Mouse (Mus musculus) layer of hippocampus, adult 8-10 months (tissue): ENCODE results near the gene Kdelr1. TPM values are rescaled to one million over a fixed set of nuclear protein-coding genes. Genes with fewer than 3 reads are reported as not detected.
A peak's percentile ranks its signal among the peaks of the same experiment; 100 is the strongest.

Source experiments
- DNase-seq, 2 experiments: peaks; one replicate each; pipeline ENCODE4 v3.0.0; 2022; ENCODE audit warnings: low spot score in 2 of 2
- total RNA-seq, 4 experiments: library from RNA; stranded (reverse); gene quantifications; 2 replicates each; pipeline ENCODE4 v1.2.4; 2022

Kdelr1 gene
- 10 to 100 TPM; 72.8 to 86.3 (median 79.1) TPM for total RNA-seq

DNA sequence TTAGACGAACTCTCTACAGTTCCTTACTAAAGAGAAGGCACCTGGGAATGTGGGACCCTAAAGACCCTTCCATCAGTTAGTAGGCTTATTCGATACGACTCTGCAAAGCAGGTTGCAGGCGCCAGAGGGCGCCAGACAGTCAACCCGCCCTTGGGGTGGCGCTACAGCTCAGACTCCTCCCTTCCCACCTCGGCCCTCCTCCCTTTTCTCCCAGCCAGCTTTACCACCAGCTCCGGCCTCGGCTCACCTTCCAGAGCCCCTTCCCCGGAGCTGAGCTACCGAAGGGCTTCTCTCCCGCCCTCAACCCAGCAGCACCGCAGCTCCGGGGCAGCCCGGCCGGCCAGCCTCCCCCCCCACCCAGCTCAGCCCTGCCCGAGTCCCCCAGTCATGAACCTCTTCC is at the start of gene Kdelr1:
TSS of gene Kdelr1 (plus strand) at position 149 of the 400 bp plus-strand sequence.
- peak; percentile 80 to 91 for DNase-seq

DNA sequence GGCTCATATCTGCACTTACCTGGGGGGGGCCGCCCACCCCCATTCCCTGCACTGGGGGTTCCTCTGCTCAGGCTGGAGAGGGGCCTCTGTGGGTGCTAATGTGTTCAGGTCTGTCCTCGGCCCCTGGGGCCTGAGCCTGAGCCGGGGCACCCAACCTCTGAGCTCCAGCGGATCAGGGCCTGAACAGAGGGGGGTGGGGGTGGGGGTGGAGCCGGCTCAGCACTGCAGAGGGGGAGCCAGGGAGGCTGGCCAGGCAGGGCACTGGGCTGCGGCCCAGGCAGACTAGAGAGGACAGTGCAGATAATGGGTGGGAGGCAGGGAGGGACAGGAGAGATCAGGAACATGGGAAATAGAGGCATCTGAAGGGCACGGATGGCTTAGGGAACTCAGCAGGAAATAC is 48.0 kb upstream of the Kdelr1 start, which contains the start of gene Kcnj14:
TSS of gene Kcnj14 (minus strand) at position 185 of the 400 bp plus-strand sequence.
- DNase-seq = no peak

DNA sequence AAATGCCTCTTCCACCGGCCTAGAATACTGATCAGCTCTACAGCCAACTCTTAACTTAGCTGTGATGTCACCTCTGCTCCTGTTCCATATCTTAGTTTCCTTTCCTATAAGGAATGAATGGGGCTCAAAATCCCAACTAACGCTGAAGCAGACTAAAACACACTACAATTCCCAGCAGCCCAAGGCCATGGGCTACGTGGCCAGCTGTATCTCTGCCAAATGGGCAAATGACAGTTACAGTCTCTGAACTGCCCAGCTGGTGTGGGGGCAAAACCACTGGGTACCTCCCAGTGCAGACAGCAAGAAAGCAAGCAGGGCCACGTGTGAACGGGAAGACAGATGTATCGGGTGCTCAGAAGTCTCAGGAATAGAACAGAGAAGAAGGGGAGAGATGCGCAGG is 45.9 kb upstream of the Kdelr1 start:
- DNase-seq = no peak

DNA sequence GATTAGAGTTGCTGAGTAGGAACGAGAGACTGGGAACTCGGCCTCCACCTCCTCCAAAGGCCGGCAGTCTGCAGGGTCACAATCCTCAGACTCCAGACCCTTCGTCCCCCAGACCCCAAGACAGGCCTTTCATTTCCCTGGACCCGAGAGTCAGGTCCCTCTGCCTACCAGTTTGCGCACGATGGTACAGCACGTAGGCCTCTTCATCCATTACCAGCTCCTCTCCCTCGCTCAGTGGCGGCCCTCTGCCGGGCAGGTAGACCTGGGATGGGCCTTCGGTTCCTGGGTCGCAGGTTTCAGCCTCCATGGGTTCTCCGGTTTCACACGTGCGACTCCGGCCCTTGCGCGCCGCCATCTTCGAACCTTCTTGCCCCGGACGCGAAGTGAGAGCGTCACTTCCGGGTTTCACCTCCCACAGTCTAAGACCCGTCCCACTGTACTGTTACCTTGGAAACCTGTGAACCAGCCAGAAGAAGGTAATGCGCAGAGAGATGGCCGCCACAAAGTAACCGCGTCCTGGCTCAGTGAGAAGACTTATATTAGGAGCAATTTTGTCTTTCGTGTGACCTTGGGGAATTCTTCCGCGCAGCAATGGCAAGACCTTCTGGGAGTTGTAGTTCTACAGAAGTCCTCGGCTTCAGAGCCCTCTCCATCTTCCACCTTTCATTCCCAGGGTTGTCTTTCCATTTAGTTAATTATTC is 42.0 kb upstream of the Kdelr1 start, which contains the start of gene Grwd1:
TSS of gene Grwd1 (minus strand) at position 518 of the 701 bp plus-strand sequence.
- peak; percentile 85 to 87 for DNase-seq

DNA sequence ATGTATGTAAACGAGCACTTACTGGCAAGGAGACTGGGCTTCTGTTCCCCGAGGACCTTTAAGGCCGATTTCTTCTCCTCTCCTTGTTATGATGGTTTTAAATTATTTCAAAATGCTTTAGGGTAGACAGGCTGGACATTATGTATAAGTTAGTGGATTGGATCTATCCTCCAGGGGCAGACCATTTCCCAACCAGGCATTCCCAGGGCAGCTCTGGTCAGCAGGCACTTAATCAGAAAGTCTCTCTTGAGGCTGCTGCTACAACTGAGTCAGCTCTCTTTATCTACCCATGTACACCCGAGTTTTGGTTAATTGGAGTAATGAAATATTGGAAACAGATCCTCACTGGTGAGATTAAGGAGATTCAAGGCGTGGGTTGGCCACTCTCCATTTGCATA is 41.4 kb upstream of the Kdelr1 start:
- no peak for DNase-seq

DNA sequence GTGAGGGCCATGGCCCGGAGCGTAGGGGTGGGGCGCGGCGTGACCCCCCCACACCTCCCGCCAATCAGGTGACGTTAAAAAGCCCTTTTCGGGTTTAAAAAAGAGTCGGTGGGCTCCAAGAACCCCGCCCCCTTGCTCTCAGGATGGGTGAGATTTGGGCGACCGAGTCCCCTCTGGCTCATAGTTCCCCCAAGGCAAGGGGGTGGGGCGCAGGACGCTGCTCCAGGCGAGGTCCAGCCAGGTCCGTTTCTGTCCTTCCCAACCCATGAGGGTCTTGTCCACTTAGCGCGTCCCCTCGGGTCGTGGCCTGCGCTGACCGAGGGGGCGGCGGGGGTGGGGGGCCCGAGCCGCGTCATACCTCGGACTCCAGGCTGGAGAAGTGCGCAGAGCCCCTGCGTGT is 40.1 kb upstream of the Kdelr1 start:
- DNase-seq = no peak

DNA sequence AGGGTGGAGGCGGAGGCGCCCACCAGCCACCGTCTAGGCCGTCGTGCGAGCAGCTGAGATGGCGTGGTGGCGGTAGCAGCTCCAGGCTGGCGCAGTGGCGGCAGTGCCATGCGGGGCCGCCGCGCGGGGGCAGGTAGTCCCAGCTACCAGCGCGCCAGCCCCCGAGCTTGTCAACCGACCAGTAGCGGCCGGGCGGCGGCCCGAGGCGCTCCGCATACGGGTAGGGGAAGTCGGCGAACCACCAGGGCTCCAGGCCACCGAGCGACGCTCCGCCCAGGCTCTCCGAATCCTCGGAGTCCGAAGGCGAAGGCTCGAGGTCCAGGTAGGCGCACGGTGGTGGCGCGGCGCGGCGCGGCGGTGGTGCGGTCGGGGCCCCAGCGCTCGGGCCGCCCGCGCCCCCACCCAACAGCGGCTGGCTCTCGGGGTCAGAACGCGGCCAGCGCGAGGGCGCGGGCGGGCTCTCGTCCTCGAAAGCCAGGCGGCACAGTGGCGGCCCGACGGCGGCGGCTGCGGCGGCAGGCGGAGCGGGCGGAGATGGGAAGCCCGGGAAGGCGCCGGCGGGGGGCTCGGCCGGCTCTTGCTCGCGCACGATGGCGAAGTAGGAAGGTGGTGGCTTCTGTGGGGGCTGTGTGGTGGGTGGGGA is 39.3 kb upstream of the Kdelr1 start:
- no peak for DNase-seq

DNA sequence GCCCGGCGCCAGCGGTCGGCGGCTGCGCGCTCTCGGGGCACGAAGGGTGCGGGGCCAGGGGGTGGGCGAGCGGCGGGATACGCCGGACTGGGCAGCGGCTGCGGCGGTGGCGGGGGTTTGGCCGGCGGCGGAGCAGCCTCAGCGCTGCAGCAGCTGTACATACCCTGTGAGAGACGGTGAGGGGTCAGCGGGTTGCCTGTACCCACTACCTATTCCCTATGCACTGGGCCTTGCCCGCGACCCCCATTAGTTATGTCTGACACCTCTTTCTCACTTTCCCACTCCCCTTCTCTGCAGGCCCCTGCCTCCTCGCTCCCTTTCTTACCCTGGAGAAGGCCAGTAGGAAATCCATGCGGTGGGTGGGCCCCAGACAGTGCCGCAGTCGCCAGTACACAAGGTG is 38.6 kb upstream of the Kdelr1 start:
- no peak for DNase-seq

DNA sequence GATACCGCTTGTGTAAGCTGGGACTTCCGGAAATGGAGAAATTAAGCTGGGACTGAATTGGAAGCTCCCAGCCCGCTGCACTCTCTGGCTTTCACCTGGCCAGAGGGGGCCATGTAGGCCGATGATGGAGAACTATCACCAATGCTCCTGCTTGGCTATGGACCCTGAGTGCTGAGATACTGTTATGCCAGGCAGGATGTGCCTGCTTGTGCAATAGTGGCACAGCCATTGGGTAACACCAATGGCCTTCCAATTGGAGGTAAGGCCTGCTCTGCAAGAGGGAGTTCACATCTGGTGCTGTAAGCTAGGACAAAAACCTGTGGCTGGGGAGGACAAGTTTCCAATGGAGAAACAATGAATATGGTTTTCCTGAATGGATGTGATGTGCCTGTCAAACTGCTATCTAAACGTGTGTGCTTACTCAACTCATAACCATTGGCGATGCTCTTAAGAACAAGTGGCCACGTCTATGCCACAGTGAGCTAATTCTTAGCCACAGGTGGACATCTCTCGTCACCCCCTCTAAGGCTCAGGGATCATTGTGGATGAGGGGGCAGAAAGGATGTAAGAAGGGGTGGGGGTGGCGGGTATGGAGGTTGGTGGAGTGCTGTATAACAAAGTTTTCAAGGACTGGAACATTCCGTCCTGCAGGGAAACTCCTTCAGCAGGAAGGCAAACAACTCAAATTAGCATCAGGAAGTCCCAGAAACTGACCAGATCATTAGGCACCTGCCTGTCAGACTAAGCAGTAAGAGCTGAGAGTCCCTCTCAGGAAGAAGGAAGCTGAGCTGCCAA is 29.4 kb upstream of the Kdelr1 start:
- no peak for DNase-seq

DNA sequence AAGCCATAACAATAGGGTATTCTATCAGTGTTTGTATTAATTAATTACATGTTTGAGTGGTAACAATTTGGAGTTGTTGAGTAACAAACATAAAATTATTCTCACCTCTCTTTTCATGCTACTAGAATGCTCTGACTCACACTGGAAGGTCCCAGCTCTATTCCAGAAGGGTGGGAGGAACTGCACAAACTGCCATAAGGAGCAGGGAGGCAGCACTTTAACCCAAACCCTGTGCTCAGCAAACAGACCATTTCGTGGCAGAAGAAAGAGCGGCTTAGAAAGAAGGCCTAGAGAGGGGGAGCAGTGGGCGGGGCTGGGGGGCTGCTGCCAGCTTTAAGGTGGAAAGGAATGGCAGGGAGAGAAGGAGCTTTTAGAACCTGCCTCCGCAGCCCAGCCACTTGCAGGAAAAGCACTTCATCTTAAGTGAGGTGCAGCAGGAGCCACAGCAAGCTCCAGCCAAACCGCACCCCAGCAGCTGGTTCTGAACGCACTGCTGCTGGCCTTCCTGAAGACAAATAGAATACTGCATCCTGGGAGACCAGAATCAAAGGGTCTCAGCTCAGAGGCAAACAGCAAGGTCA is 24.0 kb upstream of the Kdelr1 start:
- no peak for DNase-seq

DNA sequence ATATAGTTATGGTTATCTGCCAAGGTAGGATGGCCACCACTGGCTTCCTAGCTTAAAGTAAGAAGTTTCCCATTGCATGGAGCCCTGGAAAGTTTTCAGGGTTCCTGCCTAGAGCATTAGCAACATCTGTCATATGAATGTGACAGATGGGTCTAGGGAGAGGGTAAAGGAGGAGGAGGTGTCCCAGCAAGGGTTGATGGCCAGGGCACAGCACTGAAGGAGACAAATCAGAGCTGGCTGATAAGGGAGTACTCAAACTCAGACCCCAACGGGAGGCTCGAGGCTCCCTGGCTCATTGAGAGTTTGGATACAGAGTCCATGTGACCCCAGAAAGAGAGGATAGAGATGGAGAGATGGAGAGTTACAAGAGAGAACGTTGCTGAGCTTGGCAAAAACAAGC is 21.9 kb upstream of the Kdelr1 start:
- DNase-seq = no peak

DNA sequence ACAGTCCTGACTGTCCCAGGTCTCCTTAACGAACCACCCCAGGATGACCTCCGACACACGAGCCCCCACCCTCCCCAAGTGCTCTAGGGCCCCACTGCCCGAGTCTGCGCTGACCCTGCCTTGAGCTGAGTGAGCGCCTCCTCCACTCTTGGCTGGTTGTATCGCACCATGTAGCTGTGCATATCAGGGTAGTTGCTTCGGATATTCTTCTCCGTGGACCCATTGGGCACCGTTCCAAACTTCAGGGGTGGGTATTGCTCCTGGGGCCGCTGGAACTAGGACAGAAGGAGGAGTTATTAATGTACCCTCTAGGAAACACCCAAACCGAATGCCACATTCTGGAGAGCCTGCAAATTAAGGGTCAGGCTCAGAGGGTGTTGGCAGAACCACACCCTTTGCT is 19.5 kb upstream of the Kdelr1 start:
- no peak for DNase-seq

DNA sequence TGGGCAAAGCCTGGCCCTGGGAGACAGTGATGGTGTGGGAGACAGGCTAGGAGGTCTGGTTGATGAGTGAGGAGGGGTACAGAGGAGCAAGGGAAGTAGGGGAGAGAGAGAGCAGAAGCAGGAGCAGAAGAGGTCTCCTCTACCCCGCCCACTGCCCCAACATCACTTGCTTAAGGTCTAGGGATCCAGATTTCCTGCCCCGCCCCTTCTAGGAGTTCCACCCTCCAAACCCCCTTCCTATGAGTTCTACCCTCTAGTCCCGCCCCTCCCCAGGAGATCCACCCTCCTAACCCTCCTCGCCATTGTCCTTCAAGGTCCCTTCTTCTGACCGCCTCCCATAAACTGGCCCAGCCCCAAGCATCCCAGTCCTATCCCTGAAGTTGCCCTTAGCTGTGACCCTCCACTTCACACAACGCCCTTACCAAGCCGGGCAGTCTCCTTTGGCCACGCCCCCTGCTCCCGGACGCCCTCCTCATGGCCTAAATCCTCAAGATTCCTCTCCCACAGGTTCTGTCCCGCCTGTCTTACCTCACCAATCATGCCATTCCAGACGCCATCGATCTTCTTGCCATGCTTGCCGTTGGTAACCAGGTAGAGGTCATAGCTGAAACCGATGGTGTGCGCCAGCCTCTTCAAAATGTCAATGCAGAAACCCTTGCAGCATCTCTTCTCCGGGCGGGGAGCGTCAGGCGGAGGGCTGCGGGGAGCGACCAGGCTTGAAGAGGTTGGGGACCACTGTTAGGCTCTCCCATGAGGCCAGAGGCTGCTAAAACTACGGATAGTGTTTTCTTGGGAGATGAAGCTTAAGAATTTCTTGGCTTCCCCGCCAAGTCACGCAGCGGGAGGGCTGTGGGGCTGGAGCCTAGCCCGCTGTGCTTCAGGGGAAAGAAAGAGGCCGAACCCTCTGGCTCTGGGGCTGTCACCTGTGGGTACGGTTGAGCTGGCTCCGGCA is 15.3 kb upstream of the Kdelr1 start:
- no peak for DNase-seq

DNA sequence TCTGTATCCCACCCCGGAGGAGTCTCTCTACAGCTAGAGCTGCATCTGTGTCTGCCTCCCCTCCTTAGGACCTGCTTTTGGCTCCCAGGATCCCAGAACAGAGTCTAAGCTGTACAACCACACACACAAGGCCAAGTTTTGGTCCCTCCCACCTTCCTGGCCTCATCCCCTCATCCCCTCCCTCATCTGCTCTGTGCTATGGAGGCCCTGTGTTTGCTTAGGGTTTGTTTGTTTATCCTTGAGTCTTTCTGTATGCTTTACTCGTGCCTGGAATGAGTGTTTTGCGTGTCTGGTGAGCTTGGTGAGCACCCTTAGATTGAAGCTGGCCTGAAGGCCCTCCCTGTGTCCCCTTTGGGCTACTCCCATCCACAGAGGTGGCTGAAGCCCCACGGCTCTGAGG is 13.6 kb upstream of the Kdelr1 start:
- DNase-seq = no peak

DNA sequence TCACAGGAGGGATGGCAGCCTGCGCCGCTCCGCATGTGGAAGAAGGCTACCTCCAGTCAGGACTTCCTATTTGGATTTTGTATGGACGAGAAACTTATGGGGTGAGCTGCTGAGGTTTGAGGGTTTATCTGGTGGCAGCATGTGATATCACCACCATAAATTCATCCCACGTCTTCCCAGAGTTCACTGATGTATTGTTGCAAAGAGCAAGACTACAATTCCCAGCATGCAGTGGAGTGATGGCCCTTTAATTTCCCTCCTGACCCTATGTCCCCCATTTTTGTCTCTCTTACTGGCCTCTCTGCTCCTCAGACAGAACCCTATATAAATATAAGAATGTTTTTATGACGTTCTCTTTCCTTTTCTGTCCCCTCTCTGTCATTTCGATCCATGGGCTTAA is 9.8 kb upstream of the Kdelr1 start:
- DNase-seq = no peak

DNA sequence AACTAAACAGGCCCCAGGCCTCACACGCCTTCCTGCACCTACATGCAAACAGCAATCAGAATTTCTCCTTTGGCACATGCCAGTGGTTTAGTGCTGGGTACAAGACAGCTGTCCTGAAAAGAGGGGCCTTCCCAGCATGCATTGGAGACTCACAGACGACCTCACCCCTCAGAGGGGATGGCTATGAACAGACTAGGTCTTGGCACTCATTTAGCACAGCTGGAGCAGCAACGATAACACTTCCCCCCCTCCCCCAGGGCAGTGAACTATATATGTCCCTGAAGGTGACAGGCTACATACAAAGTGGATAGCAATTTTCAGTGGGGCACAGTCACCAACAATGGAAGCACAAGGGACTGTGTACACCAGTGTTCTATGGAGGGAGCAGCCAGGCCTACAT is 8.1 kb upstream of the Kdelr1 start:
- no peak for DNase-seq

DNA sequence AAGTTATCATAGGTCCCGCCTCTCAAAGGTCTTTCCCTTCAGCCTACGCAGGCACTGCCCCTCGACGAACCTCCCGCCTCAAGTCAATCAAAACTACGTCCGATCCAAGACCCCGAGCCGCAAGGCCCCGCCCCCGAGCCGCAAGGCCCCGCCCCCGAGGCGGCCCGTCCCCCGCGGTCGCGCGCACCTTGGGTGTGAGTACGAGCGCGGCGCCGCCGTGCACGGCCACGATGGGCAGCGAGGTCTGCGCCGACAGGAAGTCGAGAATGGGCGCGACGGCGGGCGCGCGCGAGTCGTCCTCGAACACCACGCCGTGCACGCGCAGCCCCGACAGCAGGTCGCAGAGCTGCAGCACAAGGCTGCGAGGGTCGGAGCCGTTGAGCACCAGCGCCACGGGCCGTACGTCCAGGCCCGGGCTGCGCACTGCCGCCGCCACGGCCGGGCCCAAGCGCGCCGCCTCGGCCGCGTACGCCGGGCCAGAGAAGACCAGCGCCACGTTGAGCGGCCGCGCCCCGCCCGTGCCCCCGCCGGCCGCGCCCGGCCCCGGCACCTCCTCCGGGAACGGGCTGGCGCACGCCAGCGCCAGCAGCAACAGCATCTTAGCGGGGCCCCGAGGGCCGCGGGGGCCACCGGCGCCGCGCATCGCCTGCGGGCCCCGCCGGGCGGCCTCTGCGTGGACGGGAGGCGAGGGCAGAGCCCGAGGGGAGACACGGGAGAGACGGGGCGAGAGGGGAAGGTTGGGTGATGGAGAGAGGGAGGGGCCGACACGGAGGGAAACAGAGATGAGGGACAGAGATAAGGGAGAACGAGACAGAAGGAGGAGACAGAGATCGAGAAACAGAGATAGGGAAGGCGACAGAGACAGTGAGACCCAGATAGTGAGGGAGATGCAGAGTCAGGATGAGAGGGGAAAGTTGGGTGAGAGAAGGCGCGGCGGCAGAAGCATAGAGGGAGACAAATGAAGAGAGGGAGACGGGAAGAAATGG is 6.4 kb upstream of the Kdelr1 start:
- peak; percentile 49 to 70 for DNase-seq

DNA sequence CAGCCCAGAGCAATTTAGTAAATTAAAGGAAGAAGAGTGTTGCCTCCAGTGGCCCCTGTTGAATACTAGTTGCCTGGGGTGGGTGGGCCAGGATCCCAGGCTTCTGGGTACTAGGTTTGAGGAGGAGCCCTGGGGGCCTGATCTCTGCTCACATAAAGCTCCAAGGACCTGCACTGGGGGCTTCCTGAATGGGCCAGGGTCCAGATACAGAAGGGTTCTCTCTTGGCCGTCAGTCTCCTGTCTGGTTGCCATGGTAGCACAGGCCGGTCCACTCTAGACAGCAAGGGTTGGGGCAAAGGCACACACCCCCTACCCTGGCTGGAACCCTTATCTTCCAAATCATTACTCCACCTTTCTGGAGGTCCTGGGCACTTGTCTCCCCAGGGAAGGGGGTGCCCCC is 4.7 kb upstream of the Kdelr1 start:
- DNase-seq = no peak

DNA sequence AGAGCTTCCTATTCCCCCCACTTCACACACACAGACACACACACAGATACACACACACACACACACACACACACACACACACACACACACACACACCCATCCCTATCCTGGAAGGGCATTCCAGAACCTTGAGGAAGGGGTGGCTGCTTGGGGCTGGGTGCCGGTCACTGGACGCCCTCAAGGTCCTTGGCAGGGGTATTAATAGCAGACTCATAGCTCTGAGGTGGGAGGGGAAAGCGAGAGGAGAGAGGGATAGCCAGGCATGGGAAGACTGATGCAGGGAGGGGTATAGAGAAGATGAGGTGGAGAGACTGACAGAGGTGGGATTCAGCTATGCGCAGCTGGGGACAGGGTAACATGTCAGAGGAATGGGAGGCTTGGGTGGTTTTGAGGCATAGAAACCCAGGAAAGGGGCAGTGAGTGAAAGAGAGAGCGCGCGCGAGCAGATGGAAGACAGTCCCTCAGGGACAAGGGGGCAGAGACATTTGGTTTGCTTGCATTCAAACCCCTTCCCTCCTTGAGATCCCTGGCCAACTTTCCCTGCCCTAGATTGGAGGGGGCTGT is 3.4 kb upstream of the Kdelr1 start:
- no peak for DNase-seq
